In genomic region chr14:12428021-12428654, GRCm38 (mm10) we compare ENCODE assay signal across 14 mouse cellular contexts.
DNase-seq lines count a peak whose midpoint lies in the region; ATAC-seq and TF ChIP-seq lines count a peak whose summit lies in the region.
"Had no signal": no experiment of that assay in that cellular context is flagged by ENCODE, and none has a peak within 500 bp of the region (broad histone marks: within the 10 kb centered on the region; RNA-seq: fewer than 3 reads in every experiment).

No protein-coding gene starts in this region.

- TF ChIP-seq CTCF in forebrain, postnatal 0 days (IDR thresholded peaks at IDR 0.05; ENCODE audit: low read depth) = no peak

- no peaks in the 10 kb centered on the region for H3K4me1 ChIP-seq in forebrain, embryonic 14.5 days (ENCODE audit: control insufficient read depth, insufficient read depth, low read length)
- H3K4me1 ChIP-seq in forebrain, embryonic 10.5 days = peaks cover 7% of the 10 kb centered on the region
- H3K4me1 ChIP-seq in forebrain, postnatal 0 days (ENCODE audit: insufficient read depth) = no peaks in the 10 kb centered on the region
- no peaks in the 10 kb centered on the region for H3K4me1 ChIP-seq in midbrain, embryonic 15.5 days
- H3K4me1 ChIP-seq: limb, embryonic 10.5 days; neural tube, embryonic 13.5 days had no signal

- no peak overlapping the region for H3K27ac ChIP-seq in forebrain, embryonic 14.5 days (ENCODE audit: low read depth, low read length)
- no peak overlapping the region for H3K27ac ChIP-seq in forebrain, embryonic 10.5 days
- H3K27ac ChIP-seq in forebrain, postnatal 0 days (ENCODE audit: low read depth, low read length) = no peak overlapping the region
- no peak overlapping the region for H3K27ac ChIP-seq in midbrain, embryonic 15.5 days
- H3K27ac ChIP-seq: kidney, postnatal 0 days; limb, embryonic 10.5 days; liver, embryonic 14.5 days; neural tube, embryonic 13.5 days had no signal

- peak; percentile 36 for DNase-seq in forebrain, embryonic 14.5 days (ENCODE audit: low spot score)
- DNase-seq in forebrain, embryonic 10.5 days (ENCODE audit: extremely low spot score, low spot score) = no peak
- peak; percentile 27 for DNase-seq in left cerebral cortex, adult 11 months (ENCODE audit: low spot score)
- DNase-seq in left cerebral cortex, postnatal 10 days (ENCODE audit: extremely low spot score in 1 of 2, low spot score in 2 of 2) = no peak
- no peak for DNase-seq in forebrain, postnatal 0 days
- DNase-seq in kidney, adult 9 months = no peak
- no peak for DNase-seq in thymus, postnatal 25 days
- DNase-seq: cerebellum, adult 2 months; gastrocnemius, postnatal 36 days had no signal

- no peak overlapping the region for H3K4me3 ChIP-seq in forebrain, embryonic 14.5 days (ENCODE audit: low read depth, low read length)
- H3K4me3 ChIP-seq in forebrain, embryonic 10.5 days = no peak overlapping the region
- H3K4me3 ChIP-seq in forebrain, postnatal 0 days (ENCODE audit: low read depth, low read length) = no peak overlapping the region
- H3K4me3 ChIP-seq in midbrain, embryonic 15.5 days = no peak overlapping the region
- H3K4me3 ChIP-seq: limb, embryonic 10.5 days; neural tube, embryonic 13.5 days had no signal

- intact Hi-C loops in left cerebral cortex, postnatal 10 days (cut with DNase I) = no loop called here

- H3K9ac ChIP-seq in forebrain, embryonic 14.5 days (ENCODE audit: low read length) = no peak overlapping the region
- no peak overlapping the region for H3K9ac ChIP-seq in forebrain, postnatal 0 days
- H3K9ac ChIP-seq in midbrain, embryonic 15.5 days = no peak overlapping the region
- H3K9ac ChIP-seq: liver, embryonic 14.5 days; neural tube, embryonic 13.5 days had no signal

- H3K4me2 ChIP-seq in forebrain, embryonic 14.5 days (ENCODE audit: low read length) = no peak overlapping the region
- no peak overlapping the region for H3K4me2 ChIP-seq in forebrain, postnatal 0 days (ENCODE audit: low read depth)
- H3K4me2 ChIP-seq in midbrain, embryonic 15.5 days = no peak overlapping the region
- H3K4me2 ChIP-seq: neural tube, embryonic 13.5 days had no signal

- 73% methylated on average over 8 of the region's 8 CpGs for WGBS in forebrain, embryonic 14.5 days
- WGBS in forebrain, embryonic 10.5 days = 79% methylated on average over 8 of the region's 8 CpGs
- 56% methylated on average over 8 of the region's 8 CpGs for WGBS in forebrain, postnatal 0 days
- 48% methylated on average over 8 of the region's 8 CpGs for WGBS in midbrain, embryonic 15.5 days

- no peaks in the 10 kb centered on the region for H3K9me3 ChIP-seq in forebrain, embryonic 14.5 days (replicated peaks; ENCODE audit: control insufficient read depth, low read length)
- no peaks in the 10 kb centered on the region for H3K9me3 ChIP-seq in forebrain, embryonic 10.5 days
- no peaks in the 10 kb centered on the region for H3K9me3 ChIP-seq in forebrain, postnatal 0 days (ENCODE audit: low read length)
- H3K9me3 ChIP-seq in midbrain, embryonic 15.5 days = no peaks in the 10 kb centered on the region
- H3K9me3 ChIP-seq: limb, embryonic 10.5 days; neural tube, embryonic 13.5 days had no signal

- peak; percentile 72 for ATAC-seq in forebrain, embryonic 14.5 days
- peak; percentile 82 for ATAC-seq in forebrain, postnatal 0 days
- peak; percentile 79 for ATAC-seq in midbrain, embryonic 15.5 days (replicated peaks)

- H3K27me3 ChIP-seq in forebrain, embryonic 14.5 days (replicated peaks; ENCODE audit: control insufficient read depth, insufficient read depth, low read length) = no peaks in the 10 kb centered on the region
- no peaks in the 10 kb centered on the region for H3K27me3 ChIP-seq in forebrain, embryonic 10.5 days (ENCODE audit: poor library complexity, severe bottlenecking)
- H3K27me3 ChIP-seq in forebrain, postnatal 0 days (ENCODE audit: insufficient read depth, low read length) = no peaks in the 10 kb centered on the region
- H3K27me3 ChIP-seq in midbrain, embryonic 15.5 days (replicated peaks) = no peaks in the 10 kb centered on the region
- H3K27me3 ChIP-seq: neural tube, embryonic 13.5 days had no signal

- peaks cover 4% of the 10 kb centered on the region; the same call in 1 of the 2 replicates for H3K36me3 ChIP-seq in forebrain, embryonic 14.5 days (ENCODE audit: control insufficient read depth, insufficient read depth, low read length)
- H3K36me3 ChIP-seq in forebrain, embryonic 10.5 days (replicated peaks) = no peaks in the 10 kb centered on the region
- H3K36me3 ChIP-seq in forebrain, postnatal 0 days (ENCODE audit: insufficient read depth) = no peaks in the 10 kb centered on the region
- H3K36me3 ChIP-seq in midbrain, embryonic 15.5 days (replicated peaks) = peaks cover 7% of the 10 kb centered on the region; the same call in 1 of the 2 replicates
- H3K36me3 ChIP-seq: limb, embryonic 10.5 days had no signal

Comparison
In these comparisons a context has a peak if more than half of its experiments do, and no peak if none do; other contexts are left out.
1. DNase-seq: peak in forebrain, embryonic 14.5 days (single experiment) and left cerebral cortex, adult 11 months (single experiment); none in forebrain, embryonic 10.5 days (single experiment), left cerebral cortex, postnatal 10 days (0 of 2), forebrain, postnatal 0 days (single experiment), kidney, adult 9 months (single experiment) and thymus, postnatal 25 days (single experiment).
2. Peak in every context shown above with its lines, with median percentiles within 50 percentile points of each other: ATAC-seq.